Mouse (Mus musculus): Measurements from ENCODE around the gene Asic4. TPM values are rescaled to one million over a fixed set of nuclear protein-coding genes. Genes with fewer than 3 reads are reported as not detected.

The Asic4 gene
- polyA plus RNA-seq, 1 experiment from 2014 or later: 0.56 TPM

DNA sequence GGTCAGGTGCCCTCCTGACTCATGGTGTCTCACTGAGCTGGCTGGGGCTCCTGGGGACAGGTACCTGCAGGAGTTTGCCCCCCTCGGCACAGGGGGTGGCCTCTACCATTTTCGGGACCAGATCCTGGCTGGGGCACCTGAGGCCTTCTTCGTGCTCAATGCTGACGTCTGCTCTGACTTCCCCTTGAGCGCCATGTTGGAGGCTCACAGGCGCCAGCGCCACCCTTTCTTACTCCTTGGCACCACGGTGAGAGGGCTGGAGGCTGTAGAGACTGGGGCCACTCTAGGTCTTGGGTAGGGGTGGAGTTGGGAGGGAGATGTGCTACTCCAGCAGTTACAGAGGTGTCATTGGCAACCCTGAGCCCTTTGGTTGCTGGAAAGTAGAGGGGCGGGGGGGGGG lies 11.5 kb upstream of the Asic4 start:
- H3K4me3 ChIP-seq (ENCODE audit: low read depth, low read length): no peak overlapping the region
- no peak overlapping the region for H3K4me2 ChIP-seq
- ATAC-seq (replicated peaks; ENCODE audit: low FRiP score) (no peak), DNase-seq (ENCODE audit: low spot score) (no peak)
- no peaks in the 10 kb centered on the region for H3K9me3 ChIP-seq (ENCODE audit: control insufficient read depth, low read length)
- no peak overlapping the region for H3K9ac ChIP-seq (ENCODE audit: low read depth, low read length)
- WGBS: 82% methylated on average over 8 of the region's 9 CpGs
- H3K4me1 ChIP-seq (replicated peaks; ENCODE audit: control insufficient read depth, insufficient read depth, low read length): peaks cover 21% of the 10 kb centered on the region
- no peaks in the 10 kb centered on the region for H3K27me3 ChIP-seq (replicated peaks; ENCODE audit: control insufficient read depth, insufficient read depth, low read length)
- peaks cover 2% of the 10 kb centered on the region; the same call in 1 of the 2 replicates for H3K36me3 ChIP-seq (ENCODE audit: control insufficient read depth, insufficient read depth, low read length)
- no peak overlapping the region for H3K27ac ChIP-seq (ENCODE audit: low read depth, low read length)

DNA sequence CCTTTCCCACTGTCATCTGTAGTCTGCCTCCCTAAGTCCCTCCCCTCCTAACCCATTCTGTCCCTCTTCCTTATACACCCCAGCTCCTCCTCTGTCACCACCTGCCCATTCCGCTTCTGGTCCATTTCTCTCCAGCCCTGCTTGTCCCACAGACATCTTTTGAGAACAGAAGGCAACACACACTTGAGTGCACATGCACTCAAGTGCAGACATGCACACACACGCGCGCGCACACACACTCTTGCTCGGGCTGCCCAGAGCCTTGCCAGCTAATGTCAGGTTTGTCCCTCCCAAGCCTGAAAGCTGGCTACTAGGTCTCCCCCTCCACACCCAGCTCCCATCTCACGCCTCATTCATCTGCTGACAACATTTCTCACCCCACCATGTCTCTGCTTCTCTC lies 9.6 kb upstream of the Asic4 start:
- Histone ChIP-seq H3K9me3 (ENCODE audit: control insufficient read depth, low read length) (no peaks in the 10 kb centered on the region), H3K27me3 (replicated peaks; ENCODE audit: control insufficient read depth, insufficient read depth, low read length) (0 out of 2 replicates have a peak, but pooled peaks cover 3% of the 10 kb centered on the region), H3K36me3 (ENCODE audit: control insufficient read depth, insufficient read depth, low read length) (peaks cover 2% of the 10 kb centered on the region; the same call in 1 of the 2 replicates), H3K4me1 (replicated peaks; ENCODE audit: control insufficient read depth, insufficient read depth, low read length) (peaks cover 39% of the 10 kb centered on the region), H3K4me3 (ENCODE audit: low read depth, low read length) (no peak overlapping the region), H3K4me2 (no peak overlapping the region), H3K27ac (ENCODE audit: low read depth, low read length) (no peak overlapping the region), H3K9ac (ENCODE audit: low read depth, low read length) (no peak overlapping the region)
- DNase-seq (ENCODE audit: low spot score): no peak
- 94% methylated on average over 7 of the region's 7 CpGs for WGBS
- no peak for ATAC-seq (replicated peaks; ENCODE audit: low FRiP score)

DNA sequence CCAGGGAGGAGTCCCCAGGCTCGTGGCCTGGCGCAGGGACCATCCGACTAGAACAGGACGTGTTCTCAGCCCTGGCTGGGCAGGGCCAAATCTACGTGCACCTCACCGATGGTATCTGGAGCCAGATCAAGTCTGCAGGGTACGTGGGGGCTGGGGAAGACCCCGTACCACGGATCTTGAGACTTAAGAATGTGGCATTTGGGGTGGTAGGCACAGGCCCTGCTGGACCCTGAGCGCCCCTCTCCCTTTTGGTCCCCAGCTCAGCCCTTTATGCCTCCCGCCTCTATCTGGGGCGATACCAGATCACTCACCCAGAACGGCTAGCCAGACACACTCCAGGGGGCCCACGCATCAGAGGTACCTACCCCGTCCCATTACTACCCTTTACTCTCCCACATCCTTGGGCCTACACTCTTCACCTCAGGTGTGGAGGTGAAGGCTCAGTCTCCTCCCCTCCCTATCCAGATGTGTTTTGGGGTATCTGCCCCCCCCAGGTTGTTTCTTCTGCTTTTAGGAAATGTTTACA lies 8.7 kb upstream of the Asic4 start:
- WGBS: 84% methylated on average over 15 of the region's 15 CpGs
- no peak overlapping the region for H3K9ac ChIP-seq (ENCODE audit: low read depth, low read length)

DNA sequence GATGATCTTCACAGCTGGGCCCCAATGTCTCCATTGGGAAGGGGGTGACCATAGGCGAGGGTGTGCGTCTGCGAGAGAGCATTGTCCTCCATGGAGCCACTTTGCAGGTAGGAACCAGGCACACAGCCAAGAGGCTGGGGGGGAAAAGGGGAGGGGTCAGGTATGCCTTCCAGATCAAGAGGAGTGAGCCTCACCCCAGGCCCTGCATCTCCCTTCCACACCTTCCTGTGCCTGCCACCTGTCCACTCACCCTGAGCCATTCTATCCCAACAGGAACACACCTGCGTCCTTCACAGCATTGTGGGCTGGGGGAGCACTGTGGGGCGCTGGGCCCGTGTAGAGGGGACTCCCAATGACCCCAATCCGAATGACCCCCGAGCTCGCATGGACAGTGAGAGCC lies 8.1 kb upstream of the Asic4 start:
- Histone ChIP-seq H3K27me3 (replicated peaks; ENCODE audit: control insufficient read depth, insufficient read depth, low read length) (peaks cover 9% of the 10 kb centered on the region; the same call in 1 of the 2 replicates), H3K36me3 (ENCODE audit: control insufficient read depth, insufficient read depth, low read length) (peaks cover 2% of the 10 kb centered on the region; the same call in 1 of the 2 replicates), H3K9ac (ENCODE audit: low read depth, low read length) (no peak overlapping the region; the same call in 1 of the 2 replicates), H3K4me1 (replicated peaks; ENCODE audit: control insufficient read depth, insufficient read depth, low read length) (peaks cover 43% of the 10 kb centered on the region), H3K27ac (ENCODE audit: low read depth, low read length) (no peak overlapping the region), H3K4me3 (ENCODE audit: low read depth, low read length) (no peak overlapping the region), H3K4me2 (no peak overlapping the region), H3K9me3 (ENCODE audit: control insufficient read depth, low read length) (no peaks in the 10 kb centered on the region)
- ATAC-seq (replicated peaks; ENCODE audit: low FRiP score) (no peak), DNase-seq (ENCODE audit: low spot score) (no peak)
- WGBS: 84% methylated on average over 9 of the region's 9 CpGs

More for the DNA sequence above, 8.7 kb upstream of the Asic4 start:
- H3K36me3 ChIP-seq (ENCODE audit: control insufficient read depth, insufficient read depth, low read length): peaks cover 2% of the 10 kb centered on the region; the same call in 1 of the 2 replicates
- H3K27ac ChIP-seq (ENCODE audit: low read depth, low read length): no peak overlapping the region
- H3K9me3 ChIP-seq (ENCODE audit: control insufficient read depth, low read length): no peaks in the 10 kb centered on the region
- peaks cover 43% of the 10 kb centered on the region for H3K4me1 ChIP-seq (replicated peaks; ENCODE audit: control insufficient read depth, insufficient read depth, low read length)
- 0 out of 2 replicates have a peak, but pooled peaks cover 4% of the 10 kb centered on the region for H3K27me3 ChIP-seq (replicated peaks; ENCODE audit: control insufficient read depth, insufficient read depth, low read length)
- H3K4me3 ChIP-seq (ENCODE audit: low read depth, low read length): no peak overlapping the region
- DNase-seq (ENCODE audit: low spot score): no peak
- no peak overlapping the region for H3K4me2 ChIP-seq
- ATAC-seq (replicated peaks; ENCODE audit: low FRiP score): no peak

DNA sequence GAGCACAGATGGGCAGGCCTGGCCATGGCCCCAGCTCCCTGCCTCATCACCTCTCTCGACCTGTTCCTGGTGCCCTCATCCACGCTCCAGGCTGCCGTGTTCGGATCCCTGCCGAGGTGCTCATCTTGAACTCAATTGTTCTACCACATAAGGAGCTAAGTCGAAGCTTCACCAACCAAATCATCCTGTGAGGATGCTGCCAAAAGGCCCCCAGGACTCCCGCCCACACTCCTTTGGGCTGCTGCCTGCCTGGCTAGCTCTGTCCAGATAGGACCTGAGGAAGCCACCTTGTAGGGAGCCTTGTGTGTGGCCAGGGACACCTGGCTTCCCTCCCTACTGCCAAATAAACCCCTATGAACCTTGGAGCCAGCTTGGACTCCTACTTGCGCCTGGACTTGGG lies 7.4 kb upstream of the Asic4 start:
- ATAC-seq (replicated peaks; ENCODE audit: low FRiP score) (no peak), DNase-seq (ENCODE audit: low spot score) (no peak)
- Histone ChIP-seq H3K36me3 (ENCODE audit: control insufficient read depth, insufficient read depth, low read length) (peaks cover 2% of the 10 kb centered on the region; the same call in 1 of the 2 replicates), H3K27me3 (replicated peaks; ENCODE audit: control insufficient read depth, insufficient read depth, low read length) (peaks cover 15% of the 10 kb centered on the region), H3K4me3 (ENCODE audit: low read depth, low read length) (no peak overlapping the region), H3K9me3 (ENCODE audit: control insufficient read depth, low read length) (no peaks in the 10 kb centered on the region), H3K4me1 (replicated peaks; ENCODE audit: control insufficient read depth, insufficient read depth, low read length) (peaks cover 44% of the 10 kb centered on the region), H3K27ac (ENCODE audit: low read depth, low read length) (no peak overlapping the region), H3K9ac (ENCODE audit: low read depth, low read length) (no peak overlapping the region), H3K4me2 (no peak overlapping the region)
- WGBS: 70% methylated on average over 8 of the region's 8 CpGs

DNA sequence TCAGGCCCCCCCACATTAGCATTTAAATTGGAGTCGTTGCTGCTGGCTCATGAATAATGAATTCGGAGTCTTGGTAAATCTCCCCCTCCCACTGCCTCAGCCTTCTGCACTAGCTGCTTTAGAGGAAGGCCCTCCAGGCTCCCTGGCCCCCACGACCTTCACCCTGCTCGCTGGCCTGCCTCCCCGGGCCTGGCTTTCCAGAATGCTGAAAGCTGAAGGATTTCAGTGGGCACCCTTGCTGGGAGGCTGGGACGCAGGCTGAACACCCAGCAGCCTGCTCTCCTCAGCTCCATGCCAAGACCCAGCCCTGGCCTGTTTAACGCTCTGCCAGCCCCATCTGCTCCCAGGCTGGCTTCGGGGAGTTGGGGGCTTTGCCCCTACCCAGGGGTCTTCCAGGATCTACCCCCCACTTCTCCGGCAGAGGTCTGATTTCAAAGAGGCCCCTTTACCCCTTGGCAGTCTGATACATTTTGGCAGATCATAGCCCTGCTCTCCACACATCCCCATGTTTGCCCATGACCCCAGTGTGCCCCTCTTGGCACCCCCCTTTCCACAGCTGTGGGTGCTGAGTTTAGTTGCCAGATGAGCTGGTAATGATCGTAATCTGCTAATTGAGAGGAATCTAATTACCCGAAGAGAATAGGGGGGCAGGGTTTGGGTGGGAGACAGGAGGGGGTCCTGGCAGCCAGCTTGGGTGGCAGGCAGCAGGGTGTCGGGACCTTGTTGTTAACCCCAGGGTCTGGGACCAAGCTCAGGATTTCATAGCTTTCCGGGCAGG lies 6.8 kb upstream of the Asic4 start:
- no peak for DNase-seq (ENCODE audit: low spot score)
- H3K9me3 ChIP-seq (ENCODE audit: control insufficient read depth, low read length): no peaks in the 10 kb centered on the region
- peaks cover 21% of the 10 kb centered on the region for H3K27me3 ChIP-seq (replicated peaks; ENCODE audit: control insufficient read depth, insufficient read depth, low read length)
- WGBS: 50% methylated on average over 13 of the region's 13 CpGs
- no peak overlapping the region for H3K4me3 ChIP-seq (ENCODE audit: low read depth, low read length)
- no peak overlapping the region for H3K9ac ChIP-seq (ENCODE audit: low read depth, low read length)
- no peak for ATAC-seq (replicated peaks; ENCODE audit: low FRiP score)
- H3K4me1 ChIP-seq (replicated peaks; ENCODE audit: control insufficient read depth, insufficient read depth, low read length): peaks cover 50% of the 10 kb centered on the region
- H3K27ac ChIP-seq (ENCODE audit: low read depth, low read length): no peak overlapping the region
- H3K36me3 ChIP-seq (ENCODE audit: control insufficient read depth, insufficient read depth, low read length): peaks cover 2% of the 10 kb centered on the region; the same call in 1 of the 2 replicates
- no peak overlapping the region for H3K4me2 ChIP-seq

DNA sequence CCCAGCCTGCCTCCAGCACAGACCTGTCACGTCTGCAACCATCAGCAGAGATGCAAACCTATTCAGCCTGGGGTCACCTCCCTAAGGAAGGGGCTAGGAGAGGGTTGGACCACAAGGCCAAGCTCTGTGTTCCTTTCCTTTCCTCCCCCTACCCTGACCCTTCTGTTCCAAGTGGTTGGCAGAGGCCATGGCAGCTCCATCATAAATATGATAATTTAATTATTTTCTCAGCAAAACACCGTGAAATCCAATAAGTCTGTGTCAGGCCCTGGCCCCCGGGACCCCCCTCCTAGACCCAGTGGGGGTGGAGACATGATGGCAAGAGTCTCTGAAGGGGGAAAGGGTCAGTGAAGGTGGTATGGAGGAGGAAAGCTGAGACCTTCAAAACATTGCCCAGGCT lies 6.0 kb upstream of the Asic4 start:
- H3K27me3 ChIP-seq (replicated peaks; ENCODE audit: control insufficient read depth, insufficient read depth, low read length): peaks cover 28% of the 10 kb centered on the region
- ATAC-seq (replicated peaks; ENCODE audit: low FRiP score) (no peak), DNase-seq (ENCODE audit: low spot score) (no peak)
- peaks cover 57% of the 10 kb centered on the region for H3K4me1 ChIP-seq (replicated peaks; ENCODE audit: control insufficient read depth, insufficient read depth, low read length)
- H3K9me3 ChIP-seq (ENCODE audit: control insufficient read depth, low read length): no peaks in the 10 kb centered on the region
- no peak overlapping the region for H3K27ac ChIP-seq (ENCODE audit: low read depth, low read length)
- whole genome bisulfite sequencing: 57% methylated on average over 3 of the region's 3 CpGs
- H3K36me3 ChIP-seq (ENCODE audit: control insufficient read depth, insufficient read depth, low read length): peaks cover 2% of the 10 kb centered on the region; the same call in 1 of the 2 replicates
- no peak overlapping the region for H3K4me2 ChIP-seq
- H3K9ac ChIP-seq (ENCODE audit: low read depth, low read length): no peak overlapping the region
- H3K4me3 ChIP-seq (ENCODE audit: low read depth, low read length): no peak overlapping the region

DNA sequence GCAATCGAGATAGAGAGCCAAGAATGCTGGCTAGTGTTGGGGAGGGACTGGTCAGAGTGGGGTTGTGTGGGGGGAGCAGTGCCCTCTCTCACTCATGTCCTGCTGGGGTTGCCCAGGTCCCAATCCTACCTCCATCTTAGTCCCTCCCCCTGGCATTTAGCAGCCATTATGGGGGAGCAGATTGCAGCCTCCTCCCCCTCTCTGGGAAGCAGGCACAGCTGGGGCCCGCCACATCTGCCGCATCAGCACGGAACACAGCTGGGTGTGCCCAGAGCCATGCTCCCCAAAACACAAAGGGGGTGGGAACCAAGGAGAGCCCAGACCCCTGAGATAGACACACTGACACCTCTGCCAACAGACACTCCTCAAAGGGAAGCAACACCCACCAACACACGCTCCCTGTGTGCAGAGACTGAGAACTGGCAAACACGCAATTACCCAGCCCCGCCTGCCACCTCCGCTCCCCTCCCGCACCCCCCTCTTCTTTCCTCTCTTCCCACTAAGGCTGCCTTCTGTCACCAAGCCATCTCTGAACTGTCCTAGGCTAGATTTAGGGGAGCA lies 5.0 kb upstream of the Asic4 start:
- 8% methylated on average over 9 of the region's 9 CpGs for WGBS
- Histone ChIP-seq H3K27me3 (replicated peaks; ENCODE audit: control insufficient read depth, insufficient read depth, low read length) (peaks cover 38% of the 10 kb centered on the region), H3K27ac (ENCODE audit: low read depth, low read length) (peak overlapping the region; percentile 83), H3K4me3 (ENCODE audit: low read depth, low read length) (peak overlapping the region; percentile 40; the same call in 1 of the 2 replicates), H3K4me2 (peak overlapping the region; percentile 70), H3K9ac (ENCODE audit: low read depth, low read length) (peak overlapping the region; percentile 44; the same call in 1 of the 2 replicates), H3K36me3 (ENCODE audit: control insufficient read depth, insufficient read depth, low read length) (peaks cover 2% of the 10 kb centered on the region; the same call in 1 of the 2 replicates), H3K4me1 (replicated peaks; ENCODE audit: control insufficient read depth, insufficient read depth, low read length) (peaks cover 67% of the 10 kb centered on the region), H3K9me3 (ENCODE audit: control insufficient read depth, low read length) (no peaks in the 10 kb centered on the region)
- ATAC-seq (replicated peaks; ENCODE audit: low FRiP score) (peak; percentile 21), DNase-seq (ENCODE audit: low spot score) (no peak)
